Mouse (Mus musculus) layer of hippocampus, postnatal 10 days (tissue): Measurements from ENCODE around the gene Gak. TPM values are rescaled to one million over a fixed set of nuclear protein-coding genes. Genes with fewer than 3 reads are reported as not detected.
"Not testable (repeated sequence)": the region's sequence is repeated elsewhere in the genome, so short reads cannot be mapped to it uniquely, and the experiment has no call there.

Source experiments
- DNase-seq, 2 experiments: peaks; one replicate each; pipeline ENCODE4 v3.0.0; 2021; ENCODE audit warnings: low spot score in 2 of 2
- total RNA-seq, 2 experiments: library from RNA; stranded (reverse); gene quantifications; 2 replicates each; pipeline ENCODE4 v1.2.3; 2021

The Gak gene
- total RNA-seq, 2 experiments from 2014 or later = 87.7 to 89.7 TPM

- DNase-seq = no peak
Observed at GRCm38 (mm10) chr5:108657406-108657805, 27.9 kb upstream of the Gak start.

GRCm38 (mm10) chr5:108655891-108656650 is 26.5 kb upstream of the Gak start:
- peak in 1 of 2 experiments; percentile 7 for DNase-seq

GRCm38 (mm10) chr5:108655381-108655780 is 25.8 kb upstream of the Gak start:
- no peak for DNase-seq

DNA sequence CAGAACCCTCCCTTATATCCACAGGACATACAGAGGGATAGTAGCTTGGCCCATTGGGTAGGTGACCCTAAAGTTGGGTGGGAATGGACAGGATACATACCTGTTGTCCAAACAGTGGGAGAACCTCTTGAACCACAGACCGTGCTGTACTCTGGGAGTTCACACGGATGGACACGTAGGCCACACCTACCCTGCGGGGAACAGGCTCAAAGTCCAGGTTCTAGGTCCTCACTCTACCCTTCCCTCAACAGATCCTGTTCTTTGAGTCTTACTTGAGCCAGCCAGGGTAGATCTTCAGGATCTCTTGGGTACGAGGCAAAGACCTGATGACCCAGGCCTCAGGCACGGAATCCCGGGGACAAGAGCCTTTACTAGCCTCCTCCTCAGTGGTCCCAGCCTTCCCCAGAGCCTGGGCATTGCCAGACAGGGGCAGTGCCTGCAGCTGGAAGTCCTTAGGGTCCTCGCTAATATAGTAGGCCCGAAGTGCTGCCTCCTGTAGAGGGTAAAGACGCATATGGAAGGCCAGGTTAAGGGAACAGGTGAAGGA is 25.0 kb upstream of the Gak start:
- DNase-seq = no peak

DNA sequence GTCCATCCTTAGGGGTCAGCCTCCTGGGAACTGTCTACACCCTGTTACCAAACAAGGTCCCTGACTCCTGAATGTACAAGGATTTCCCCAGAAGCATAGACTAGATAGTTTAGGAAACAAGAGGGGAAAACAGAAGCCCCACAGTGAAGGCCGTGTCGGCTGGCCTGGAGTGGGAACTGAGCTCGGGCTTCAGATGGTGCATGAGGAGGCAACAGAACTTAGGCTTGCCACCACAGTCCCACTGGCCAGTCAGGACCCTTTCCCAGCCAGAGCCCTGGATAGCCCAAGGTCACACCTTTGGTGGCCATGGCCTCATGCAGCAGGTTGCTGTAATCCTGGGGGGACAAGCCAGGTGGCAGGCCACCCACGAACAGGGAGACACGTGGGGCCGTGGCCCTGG is 23.8 kb upstream of the Gak start:
- peak in 1 of 2 experiments; percentile 13 for DNase-seq

GRCm38 (mm10) chr5:108651823-108652222 is 22.3 kb upstream of the Gak start:
- no peak for DNase-seq

GRCm38 (mm10) chr5:108651136-108651720 is 21.7 kb upstream of the Gak start:
- no peak for DNase-seq

GRCm38 (mm10) chr5:108650341-108650740 is 20.8 kb upstream of the Gak start:
- DNase-seq = no peak

- no peak for DNase-seq
Observed at GRCm38 (mm10) chr5:108648937-108649576, 19.5 kb upstream of the Gak start.

- DNase-seq = no peak
Observed at GRCm38 (mm10) chr5:108647820-108648465, 18.4 kb upstream of the Gak start.

DNA sequence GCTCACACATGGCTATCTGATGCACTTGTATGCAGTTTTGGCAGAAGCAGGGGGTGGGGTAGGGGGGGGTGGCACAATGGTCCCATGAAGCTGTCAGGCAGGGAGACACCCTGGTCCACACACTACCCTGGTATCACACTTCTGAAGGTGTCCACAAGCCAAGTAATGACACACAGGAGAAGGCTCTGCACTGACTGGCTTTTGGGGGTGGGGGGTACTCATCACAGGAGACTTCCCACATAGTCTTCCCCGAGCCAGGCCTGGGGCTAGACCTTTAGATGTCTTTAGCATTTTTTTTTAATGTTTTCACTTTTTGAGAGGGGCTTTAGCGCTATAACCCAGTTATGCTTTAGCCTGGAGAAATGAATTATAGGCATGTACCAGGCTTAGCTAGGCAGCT is 17.8 kb upstream of the Gak start:
- no peak for DNase-seq

DNA sequence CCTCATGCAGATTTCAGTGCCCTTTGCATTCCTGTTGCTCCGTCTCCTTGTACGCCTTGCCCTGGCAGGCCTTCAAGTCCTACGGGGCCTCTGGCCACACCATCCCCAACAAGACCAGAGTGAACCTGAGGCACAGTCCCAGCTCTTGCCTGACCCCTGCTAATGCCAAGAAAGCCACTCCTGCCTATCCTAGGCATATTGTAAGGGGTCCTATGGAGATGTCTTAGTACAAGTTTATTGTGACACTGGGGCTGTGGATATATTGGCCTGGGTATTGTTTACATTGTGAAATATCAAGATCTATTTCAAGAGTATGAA is 16.7 kb upstream of the Gak start:
- no peak for DNase-seq

DNA sequence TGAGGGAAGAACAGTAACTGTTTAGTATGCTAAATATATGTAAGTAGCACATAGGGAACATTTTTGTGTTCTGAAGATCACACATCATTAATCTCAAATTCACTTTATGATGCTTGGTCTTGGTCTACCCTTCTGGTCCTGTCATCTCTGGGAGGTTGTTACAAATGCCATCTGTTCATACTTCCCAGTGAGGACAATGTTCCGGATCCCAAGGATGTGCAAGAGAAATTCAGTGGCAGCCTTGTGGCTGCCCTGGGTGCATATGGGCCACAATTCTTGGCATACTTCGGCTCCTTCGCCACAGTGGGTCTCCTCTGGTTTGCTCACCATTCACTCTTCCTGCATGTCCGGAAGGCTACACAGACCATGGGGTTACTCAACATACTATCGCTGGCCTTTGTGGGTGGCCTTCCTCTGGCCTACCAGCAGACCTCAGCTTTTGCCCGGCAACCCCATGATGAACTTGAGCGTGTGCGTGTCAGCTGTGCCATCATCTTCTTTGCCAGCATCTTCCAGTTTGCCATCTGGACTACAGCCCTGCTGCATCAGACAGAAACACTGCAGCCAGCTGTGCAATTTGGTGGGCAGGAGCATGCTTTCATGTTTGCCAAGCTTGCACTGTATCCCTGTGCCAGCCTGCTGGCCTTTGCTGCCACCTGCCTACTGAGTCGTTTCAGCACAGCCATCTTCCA is 16.2 kb upstream of the Gak start:
- DNase-seq = peak; percentile 46 to 62

DNA sequence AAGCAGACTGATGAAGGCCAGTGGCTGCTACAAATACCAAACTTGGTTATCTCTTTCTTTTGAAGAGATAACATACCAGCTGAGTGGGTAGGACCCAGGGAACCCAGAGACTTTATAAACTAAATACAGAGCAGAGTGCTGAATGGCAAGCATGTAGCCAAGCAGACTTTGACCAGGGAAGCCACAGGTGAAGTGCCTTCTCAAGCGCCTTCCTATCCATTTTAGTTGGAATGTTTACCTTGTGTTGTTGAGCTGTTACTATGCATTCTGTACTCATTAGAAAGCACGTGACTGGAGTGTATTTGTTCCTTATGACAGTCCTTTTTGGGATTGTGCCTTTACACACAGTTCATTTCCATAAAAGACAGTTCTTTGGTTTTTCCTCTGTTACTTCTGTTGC is 14.1 kb upstream of the Gak start:
- no peak for DNase-seq

DNA sequence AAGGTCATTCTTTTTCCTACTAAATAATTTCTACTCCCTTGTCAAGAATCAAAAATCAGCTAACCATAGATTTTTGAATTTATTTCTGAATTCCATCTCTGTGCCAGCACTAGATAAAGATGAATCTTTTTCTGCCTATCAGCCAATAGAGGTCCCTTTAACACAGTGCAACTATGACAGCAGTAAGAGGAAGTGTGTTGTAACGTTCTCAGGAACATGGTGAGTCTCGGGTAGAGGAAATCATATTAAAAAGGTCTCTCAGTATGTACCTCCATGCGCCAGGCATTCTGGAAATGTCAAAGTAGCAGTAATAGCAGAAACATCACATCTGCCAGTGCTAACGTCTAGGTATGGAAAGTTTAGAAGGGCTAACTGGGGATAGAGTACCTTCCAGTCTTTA is 6.6 kb upstream of the Gak start:
- no peak for DNase-seq

- not testable (repeated sequence) for DNase-seq
Observed at GRCm38 (mm10) chr5:108634088-108634487, 4.5 kb upstream of the Gak start.

GRCm38 (mm10) chr5:108633676-108634075 is 4.1 kb upstream of the Gak start:
- DNase-seq = no peak

- no peak for DNase-seq
Observed at GRCm38 (mm10) chr5:108628891-108629633, 493 bp downstream of the Gak start.

GRCm38 (mm10) chr5:108626050-108626660 is 3.4 kb downstream of the Gak start:
- no peak for DNase-seq

GRCm38 (mm10) chr5:108621870-108622269 is 7.7 kb downstream of the Gak start:
- DNase-seq = no peak
